Mouse (Mus musculus) forebrain, embryonic 11.5 days (tissue): ENCODE data around the gene Kif2c. TPM values are rescaled to one million over a fixed set of nuclear protein-coding genes. Genes with fewer than 3 reads are reported as not detected.
A peak's percentile ranks its signal among the peaks of the same experiment; 100 is the strongest.

Experiments
- ATAC-seq: fragments of 200-750 bp; cut with Nextera tagmentation; replicated peaks from 2 replicates; pipeline ENCODE4 v1.8.0; 2017; ENCODE audit warnings: moderate TSS enrichment; ENCODE audit not compliant: low FRiP score
- DNase-seq: peaks from one replicate; pipeline ENCODE4 v3.0.0-alpha.2; 2017; ENCODE audit warnings: low spot score
- H3K27ac ChIP-seq: fragments of 300-500 bp; sonication (generic); 2 replicates; pipeline ENCODE4 v1.5.1; 2014; ENCODE audit warnings: low read depth, low read length
- H3K27me3 ChIP-seq: fragments of 300-500 bp; sonication (generic); 2 replicates; pipeline ENCODE4 v1.6.1; 2014; ENCODE audit warnings: mild to moderate bottlenecking, low read length, mixed read lengths; ENCODE audit not compliant: control insufficient read depth, insufficient read depth
- H3K36me3 ChIP-seq: fragments of 300-500 bp; sonication (generic); 2 replicates; pipeline ENCODE4 v1.6.1; 2014; ENCODE audit warnings: mild to moderate bottlenecking, low read length, moderate library complexity, mixed read lengths; ENCODE audit not compliant: control insufficient read depth, insufficient read depth
- H3K4me1 ChIP-seq: fragments of 300-500 bp; sonication (generic); replicated peaks from 2 replicates; pipeline ENCODE4 v1.6.1; 2014; ENCODE audit warnings: low read length, mixed read lengths; ENCODE audit not compliant: control insufficient read depth, insufficient read depth
- H3K4me2 ChIP-seq: fragments of 300-500 bp; sonication (generic); 2 replicates; pipeline ENCODE4 v1.6.1; 2014; ENCODE audit warnings: low read depth, mild to moderate bottlenecking, low read length, moderate library complexity, mixed read lengths; ENCODE audit not compliant: severe bottlenecking
- H3K4me3 ChIP-seq: fragments of 300-500 bp; sonication (generic); 2 replicates; pipeline ENCODE4 v1.5.1; 2014; ENCODE audit warnings: low read depth, low read length
- H3K9ac ChIP-seq: fragments of 300-500 bp; sonication (generic); 2 replicates; pipeline ENCODE4 v1.6.1; 2014; ENCODE audit warnings: low read length
- H3K9me3 ChIP-seq: fragments of 300-500 bp; sonication (generic); 2 replicates; pipeline ENCODE4 v1.6.1; 2016; ENCODE audit warnings: low read length, mixed read lengths; ENCODE audit not compliant: control insufficient read depth
- WGBS: fragments of 180-500 bp; shearing (Covaris S2); extraction: QIAGEN DNeasy Blood & Tissue Kit; methylation state at CpG from one replicate; pipeline ENCODE4 v1.1.7; 2014; 5-methylcytosine and 5-hydroxymethylcytosine counted together
- polyA plus RNA-seq: library from polyadenylated mRNA; unstranded; fragments of >200 nt; fragmentation: Nextera tagmentation; extraction: Ambion mirVana; gene quantifications from 2 replicates; pipeline ENCODE4 v1.2.1, GENCODE M21; 2014

Kif2c gene
- polyA plus RNA-seq, 1 experiment from 2014 or later, result 116 TPM

- ATAC-seq (no peak), DNase-seq (no peak)
- Histone ChIP-seq H3K4me3 (no peak overlapping the region), H3K9ac (no peak overlapping the region), H3K4me2 (no peak overlapping the region), H3K36me3 (peaks cover 3% of the 10 kb centered on the region; the same call in 1 of the 2 replicates), H3K27me3 (no peaks in the 10 kb centered on the region), H3K27ac (no peak overlapping the region), H3K9me3 (no peaks in the 10 kb centered on the region), H3K4me1 (peaks cover 18% of the 10 kb centered on the region)
- WGBS, result 90% methylated on average over 3 of the region's 3 CpGs
Observed at GRCm38 (mm10) chr4:117124218-117124517, 58.3 kb downstream of the Kif2c start.

GRCm38 (mm10) chr4:117123546-117124217, 58.8 kb downstream of the Kif2c start:
- no peak overlapping the region for H3K27ac ChIP-seq

GRCm38 (mm10) chr4:117122209-117122608, 60.2 kb downstream of the Kif2c start:
- 83% methylated on average over 4 of the region's 4 CpGs for WGBS
- Histone ChIP-seq H3K27me3 (no peaks in the 10 kb centered on the region), H3K9ac (no peak overlapping the region), H3K4me3 (no peak overlapping the region), H3K27ac (no peak overlapping the region), H3K9me3 (no peaks in the 10 kb centered on the region), H3K4me1 (peaks cover 18% of the 10 kb centered on the region), H3K36me3 (no peaks in the 10 kb centered on the region), H3K4me2 (no peak overlapping the region)
- ATAC-seq (no peak), DNase-seq (no peak)

More at GRCm38 (mm10) chr4:117123546-117124217, 58.8 kb downstream of the Kif2c start:
- 91% methylated on average over 7 of the region's 9 CpGs for WGBS
- Histone ChIP-seq H3K9me3 (no peaks in the 10 kb centered on the region), H3K27me3 (no peaks in the 10 kb centered on the region), H3K4me3 (no peak overlapping the region), H3K36me3 (peaks cover 3% of the 10 kb centered on the region; the same call in 1 of the 2 replicates), H3K9ac (no peak overlapping the region), H3K4me1 (peaks cover 18% of the 10 kb centered on the region), H3K4me2 (no peak overlapping the region)
- DNase-seq (no peak), ATAC-seq (no peak)

GRCm38 (mm10) chr4:117120445-117121414, 61.7 kb downstream of the Kif2c start:
- WGBS, result under 1% methylated on average over 69 of the region's 69 CpGs
- DNase-seq, result peak; percentile 95

GRCm38 (mm10) chr4:117120052-117120444, 62.4 kb downstream of the Kif2c start:
- no peaks in the 10 kb centered on the region for H3K9me3 ChIP-seq
- ATAC-seq, result peak; percentile 2; the same call in 1 of the 2 replicates
- peak overlapping the region; percentile 65 for H3K9ac ChIP-seq
- H3K27me3 ChIP-seq, result no peaks in the 10 kb centered on the region
- no peak for DNase-seq
- peak overlapping the region; percentile 73 for H3K27ac ChIP-seq
- H3K4me3 ChIP-seq, result peak overlapping the region; percentile 66
- peak overlapping the region; percentile 89 for H3K4me2 ChIP-seq
- H3K36me3 ChIP-seq, result no peaks in the 10 kb centered on the region
- 9% methylated on average over 10 of the region's 10 CpGs for WGBS
- H3K4me1 ChIP-seq, result peaks cover 6% of the 10 kb centered on the region

More at GRCm38 (mm10) chr4:117120445-117121414, 61.7 kb downstream of the Kif2c start:
- Histone ChIP-seq H3K4me3 (peak overlapping the region; percentile 66), H3K36me3 (no peaks in the 10 kb centered on the region), H3K9me3 (no peaks in the 10 kb centered on the region), H3K4me1 (peaks cover 13% of the 10 kb centered on the region), H3K27ac (peak overlapping the region; percentile 73), H3K4me2 (peak overlapping the region; percentile 89), H3K27me3 (no peaks in the 10 kb centered on the region), H3K9ac (peak overlapping the region; percentile 65)
- peak; percentile 91 for ATAC-seq

- ATAC-seq (no peak; the same call in 1 of the 2 replicates), DNase-seq (no peak)
- Histone ChIP-seq H3K4me1 (peaks cover 5% of the 10 kb centered on the region), H3K9ac (peak overlapping the region; percentile 65), H3K27me3 (no peaks in the 10 kb centered on the region), H3K4me3 (peak overlapping the region; percentile 66), H3K4me2 (peak overlapping the region; percentile 89), H3K36me3 (no peaks in the 10 kb centered on the region), H3K9me3 (no peaks in the 10 kb centered on the region), H3K27ac (peak overlapping the region; percentile 73; the same call in 1 of the 2 replicates)
- WGBS, result 81% methylated on average over 5 of the region's 5 CpGs
Observed at GRCm38 (mm10) chr4:117119636-117120035, 62.8 kb downstream of the Kif2c start.

GRCm38 (mm10) chr4:117117931-117118330, 64.5 kb downstream of the Kif2c start:
- peaks cover 5% of the 10 kb centered on the region for H3K4me1 ChIP-seq
- H3K27ac ChIP-seq, result no peak overlapping the region
- H3K4me2 ChIP-seq, result no peak overlapping the region
- WGBS, result 96% methylated on average over 7 of the region's 7 CpGs
- no peak overlapping the region for H3K4me3 ChIP-seq
- DNase-seq, result no peak
- H3K27me3 ChIP-seq, result no peaks in the 10 kb centered on the region
- no peaks in the 10 kb centered on the region for H3K9me3 ChIP-seq
- no peak for ATAC-seq
- H3K36me3 ChIP-seq, result no peaks in the 10 kb centered on the region
- H3K9ac ChIP-seq, result no peak overlapping the region

- no peak for ATAC-seq
- Histone ChIP-seq H3K4me1 (no peaks in the 10 kb centered on the region; the same call in 1 of the 2 replicates), H3K27ac (no peak overlapping the region), H3K4me3 (no peak overlapping the region), H3K4me2 (no peak overlapping the region), H3K9ac (no peak overlapping the region), H3K36me3 (0 out of 2 replicates have a peak, but pooled peaks cover 2% of the 10 kb centered on the region), H3K27me3 (no peaks in the 10 kb centered on the region), H3K9me3 (no peaks in the 10 kb centered on the region)
- 82% methylated on average over 5 of the region's 5 CpGs for WGBS
- DNase-seq, result no peak
Observed at GRCm38 (mm10) chr4:117115592-117115991, 66.8 kb downstream of the Kif2c start.
